Comparison of ENCODE assay signal across 25 mouse cellular contexts in genomic region chr4:129147552-129148103, GRCm38 (mm10). TPM values are rescaled to one million over a fixed set of nuclear protein-coding genes. Genes with fewer than 3 reads are reported as not detected.
DNase-seq lines count a peak whose midpoint lies in the region; ATAC-seq lines count a peak whose summit lies in the region.
"Had no signal": no experiment of that assay in that cellular context is flagged by ENCODE, and none has a peak within 500 bp of the region (broad histone marks: within the 10 kb centered on the region; RNA-seq: fewer than 3 reads in every experiment).

No protein-coding gene starts in this region.

- WGBS in heart, embryonic 13.5 days = 57% methylated on average over 13 of the region's 13 CpGs
- 87% methylated on average over 13 of the region's 13 CpGs for WGBS in midbrain, embryonic 14.5 days
- WGBS in midbrain, embryonic 10.5 days = 90% methylated on average over 13 of the region's 13 CpGs

- ATAC-seq in heart, embryonic 13.5 days (ENCODE audit: extremely low read depth, insufficient number of reproducible peaks, low FRiP score, low TSS enrichment) = no peak
- ATAC-seq in midbrain, embryonic 14.5 days (ENCODE audit: low FRiP score, low TSS enrichment) = no peak
- ATAC-seq: activated CD4-positive, CD25-positive, alpha-beta regulatory T cell, adult 4 months; liver, postnatal 0 days; Patski had no signal

- H3K36me3 ChIP-seq in heart, embryonic 13.5 days = peaks cover 45% of the 10 kb centered on the region
- peaks cover 36% of the 10 kb centered on the region for H3K36me3 ChIP-seq in midbrain, embryonic 14.5 days (ENCODE audit: control insufficient read depth, insufficient read depth, low read length)
- H3K36me3 ChIP-seq in midbrain, embryonic 10.5 days = peaks cover 57% of the 10 kb centered on the region

- peak overlapping the region; percentile 22; the same call in 1 of the 2 replicates for H3K4me2 ChIP-seq in heart, embryonic 13.5 days
- no peak overlapping the region for H3K4me2 ChIP-seq in midbrain, embryonic 14.5 days (ENCODE audit: low read length)
- H3K4me2 ChIP-seq: embryonic facial prominence, embryonic 15.5 days; hindbrain, embryonic 15.5 days; limb, embryonic 15.5 days had no signal

- no peaks in the 10 kb centered on the region for H3K27me3 ChIP-seq in heart, embryonic 13.5 days (replicated peaks)
- no peaks in the 10 kb centered on the region for H3K27me3 ChIP-seq in midbrain, embryonic 14.5 days (ENCODE audit: control insufficient read depth, insufficient read depth, low read length)
- no peaks in the 10 kb centered on the region for H3K27me3 ChIP-seq in midbrain, embryonic 10.5 days (ENCODE audit: low read depth, poor library complexity, severe bottlenecking)
- H3K27me3 ChIP-seq: embryonic facial prominence, embryonic 15.5 days; hindbrain, embryonic 15.5 days; limb, embryonic 15.5 days; Patski had no signal

- H3K4me1 ChIP-seq in heart, embryonic 13.5 days = peaks cover 54% of the 10 kb centered on the region
- H3K4me1 ChIP-seq in midbrain, embryonic 14.5 days (ENCODE audit: control insufficient read depth, insufficient read depth, low read length) = peaks cover 8% of the 10 kb centered on the region; the same call in 1 of the 2 replicates
- H3K4me1 ChIP-seq in midbrain, embryonic 10.5 days = peaks cover 4% of the 10 kb centered on the region; the same call in 1 of the 2 replicates

- intact Hi-C loops in heart, postnatal 25 days (cut with DNase I) = no loop called here

- peak overlapping the region; percentile 41 for H3K27ac ChIP-seq in heart, embryonic 13.5 days (replicated peaks)
- peak overlapping the region; percentile 17; the same call in 1 of the 2 replicates for H3K27ac ChIP-seq in midbrain, embryonic 14.5 days (replicated peaks; ENCODE audit: low read depth, low read length)
- H3K27ac ChIP-seq in midbrain, embryonic 10.5 days (replicated peaks) = no peak overlapping the region
- H3K27ac ChIP-seq: forebrain, embryonic 10.5 days had no signal

- H3K9ac ChIP-seq in heart, embryonic 13.5 days = no peak overlapping the region
- no peak overlapping the region for H3K9ac ChIP-seq in midbrain, embryonic 14.5 days (replicated peaks; ENCODE audit: low read length)
- H3K9ac ChIP-seq: embryonic facial prominence, embryonic 15.5 days; hindbrain, embryonic 15.5 days; limb, embryonic 15.5 days; liver, postnatal 0 days had no signal

- no peak overlapping the region for H3K4me3 ChIP-seq in heart, embryonic 13.5 days
- H3K4me3 ChIP-seq in midbrain, embryonic 14.5 days (replicated peaks; ENCODE audit: low read depth, low read length) = no peak overlapping the region
- H3K4me3 ChIP-seq in midbrain, embryonic 10.5 days = no peak overlapping the region
- H3K4me3 ChIP-seq: embryonic facial prominence, embryonic 15.5 days; forebrain, embryonic 10.5 days; hindbrain, embryonic 15.5 days; limb, embryonic 15.5 days; megakaryocyte, embryonic 14.5 days had no signal

- no peak for DNase-seq in heart, postnatal 25 days (ENCODE audit: low spot score)
- DNase-seq in kidney, postnatal 4 days = peak; percentile 39 to 61
- DNase-seq in kidney, adult 9 months = no peak
- DNase-seq in midbrain, embryonic 14.5 days = no peak
- no peak for DNase-seq in midbrain, embryonic 10.5 days (ENCODE audit: low spot score)
- peak; percentile 31 to 76 for DNase-seq in lung, postnatal 4 days
- DNase-seq in ovary, postnatal 14 days (ENCODE audit: low spot score) = no peak
- DNase-seq: adrenal gland, postnatal 25 days; cerebellum, adult 2 months; kidney, adult 11 months; liver, postnatal 0 days; thymus, postnatal 4 days had no signal

- no peaks in the 10 kb centered on the region for H3K9me3 ChIP-seq in heart, embryonic 13.5 days
- H3K9me3 ChIP-seq in midbrain, embryonic 14.5 days (ENCODE audit: control insufficient read depth, low read length) = no peaks in the 10 kb centered on the region
- no peaks in the 10 kb centered on the region for H3K9me3 ChIP-seq in midbrain, embryonic 10.5 days (replicated peaks)
- H3K9me3 ChIP-seq: embryonic facial prominence, embryonic 15.5 days; forebrain, embryonic 10.5 days; hindbrain, embryonic 15.5 days; limb, embryonic 15.5 days; megakaryocyte, embryonic 14.5 days had no signal

RNA-seq across cellular contexts. Expression of gene Fndc5, which starts 10.8 kb away (rescaled TPM):
- polyA plus RNA-seq in heart, embryonic 13.5 days (2015; fragmentation: Nextera tagmentation; extraction: Ambion mirVana) = 5.6 and 7.1 TPM in 2 replicates
- total RNA-seq in heart, postnatal 25 days (2021) = 100 to 1,000 TPM; 325 TPM
- 5.6 and 8.0 TPM in 2 replicates for polyA plus RNA-seq in midbrain, embryonic 14.5 days (2014; fragmentation: Nextera tagmentation; extraction: Ambion mirVana)
- 0.50 and 0.78 TPM in 2 replicates for polyA plus RNA-seq in midbrain, embryonic 10.5 days (2016; fragmentation: Nextera tagmentation; extraction: Ambion mirVana)
- polyA plus RNA-seq: Patski had no signal

RNA-seq across cellular contexts. Expression of gene Hpca, which starts 25.8 kb away (rescaled TPM):
- 0.25 and 0.37 TPM in 2 replicates for polyA plus RNA-seq in heart, embryonic 13.5 days (2015; fragmentation: Nextera tagmentation; extraction: Ambion mirVana)
- total RNA-seq in heart, postnatal 25 days (2021) = not detected
- 26.4 and 31.7 TPM in 2 replicates for polyA plus RNA-seq in midbrain, embryonic 14.5 days (2014; fragmentation: Nextera tagmentation; extraction: Ambion mirVana)
- 1.4 and 2.4 TPM in 2 replicates for polyA plus RNA-seq in midbrain, embryonic 10.5 days (2016; fragmentation: Nextera tagmentation; extraction: Ambion mirVana)
- total RNA-seq: gastrocnemius, adult 8-10 months had no signal
- polyA plus RNA-seq: activated CD4-positive, CD25-positive, alpha-beta regulatory T cell, adult 4 months; Patski had no signal

RNA-seq across cellular contexts. Expression of gene S100pbp, which starts 41.9 kb away (rescaled TPM):
- 12.3 and 14.3 TPM in 2 replicates for polyA plus RNA-seq in heart, embryonic 13.5 days (2015; fragmentation: Nextera tagmentation; extraction: Ambion mirVana)
- total RNA-seq in heart, postnatal 25 days (2021) = 10 to 100 TPM; 12.9 to 14.1 TPM
- polyA plus RNA-seq in midbrain, embryonic 14.5 days (2014; fragmentation: Nextera tagmentation; extraction: Ambion mirVana) = 18.2 and 23.7 TPM in 2 replicates
- polyA plus RNA-seq in midbrain, embryonic 10.5 days (2016; fragmentation: Nextera tagmentation; extraction: Ambion mirVana) = 28.2 and 28.8 TPM in 2 replicates

RNA-seq across cellular contexts. Expression of gene Yars, which starts 41.9 kb away (rescaled TPM):
- polyA plus RNA-seq in heart, embryonic 13.5 days (2015; fragmentation: Nextera tagmentation; extraction: Ambion mirVana) = 49.8 and 52.0 TPM in 2 replicates
- 10 to 100 TPM; 26.9 to 30.0 TPM for total RNA-seq in heart, postnatal 25 days (2021)
- polyA plus RNA-seq in midbrain, embryonic 14.5 days (2014; fragmentation: Nextera tagmentation; extraction: Ambion mirVana) = 116 and 122 TPM in 2 replicates
- 107 and 111 TPM in 2 replicates for polyA plus RNA-seq in midbrain, embryonic 10.5 days (2016; fragmentation: Nextera tagmentation; extraction: Ambion mirVana)

RNA-seq across cellular contexts. Expression of gene Tmem54, which starts 42.3 kb away (rescaled TPM):
- polyA plus RNA-seq in heart, embryonic 13.5 days (2015; fragmentation: Nextera tagmentation; extraction: Ambion mirVana) = 1.0 and 1.1 TPM in 2 replicates
- total RNA-seq in heart, postnatal 25 days (2021) = not detected
- not detected in 2 replicates for polyA plus RNA-seq in midbrain, embryonic 14.5 days (2014; fragmentation: Nextera tagmentation; extraction: Ambion mirVana)
- polyA plus RNA-seq in midbrain, embryonic 10.5 days (2016; fragmentation: Nextera tagmentation; extraction: Ambion mirVana) = 1.0 and 2.1 TPM in 2 replicates
- total RNA-seq: adrenal gland, postnatal 25 days; gastrocnemius, adult 8-10 months; heart, postnatal 10 days; layer of hippocampus, postnatal 10 days; left cerebral cortex, postnatal 25 days had no signal
- polyA plus RNA-seq: activated CD4-positive, CD25-positive, alpha-beta regulatory T cell, adult 4 months; hindbrain, embryonic 15.5 days; neural tube, embryonic 14.5 days; Patski had no signal

Comparison
In these comparisons a context has a peak if more than half of its experiments do, and no peak if none do; other contexts are left out.
1. DNase-seq: peak in kidney, postnatal 4 days (2 of 2) and lung, postnatal 4 days (2 of 2); none in heart, postnatal 25 days (single experiment), kidney, adult 9 months (single experiment), midbrain, embryonic 14.5 days (single experiment), midbrain, embryonic 10.5 days (single experiment) and ovary, postnatal 14 days (single experiment).